Comparison of ENCODE assay signal across 10 mouse cellular contexts in the genomic region with DNA sequence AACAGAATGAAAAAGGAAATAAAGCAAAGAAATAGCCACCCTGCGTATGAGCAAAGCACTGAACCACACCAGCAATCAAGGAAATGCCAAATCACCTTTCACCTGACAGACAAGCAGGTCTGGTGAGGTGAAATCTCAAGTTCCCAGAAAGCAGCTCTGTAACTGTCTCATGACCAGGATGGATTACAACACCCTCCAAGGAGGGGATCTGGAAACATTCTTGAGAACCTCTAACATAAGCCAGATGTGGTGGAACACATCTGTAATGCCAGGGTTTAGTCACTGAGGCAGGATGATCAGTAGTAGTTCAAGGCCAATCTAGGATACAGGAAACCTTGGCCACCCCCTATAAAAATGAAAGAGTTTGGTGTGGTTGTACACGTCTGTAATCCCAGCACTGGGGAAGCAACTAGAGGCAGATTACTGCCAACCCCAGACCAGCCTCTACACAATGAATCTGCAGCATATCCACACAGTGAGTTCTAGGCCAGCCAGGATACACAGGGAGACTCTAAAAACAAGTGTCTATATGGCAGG.
"Had no signal": no experiment of that assay in that cellular context is flagged by ENCODE, and none has a peak within 500 bp of the region (broad histone marks: within the 10 kb centered on the region; RNA-seq: fewer than 3 reads in every experiment).

No protein-coding gene starts in this region.

- H3K4me3 ChIP-seq: left cerebral cortex, adult 2 months; liver, embryonic 15.5 days; midbrain, embryonic 12.5 days had no signal

- H3K27me3 ChIP-seq: liver, embryonic 15.5 days; midbrain, embryonic 12.5 days had no signal

- H3K27ac ChIP-seq: left cerebral cortex, adult 2 months; liver, embryonic 15.5 days; midbrain, embryonic 12.5 days had no signal

- H3K36me3 ChIP-seq: liver, embryonic 15.5 days; midbrain, embryonic 12.5 days had no signal

- ATAC-seq: lung, postnatal 0 days had no signal

- DNase-seq: kidney, adult 8-10 months; kidney, postnatal 25 days; lung, adult 2 months; right cerebral cortex, postnatal 14 days; thymus, postnatal 4 days had no signal

- H3K4me2 ChIP-seq: liver, embryonic 11.5 days; liver, embryonic 15.5 days; midbrain, embryonic 12.5 days had no signal

- H3K9me3 ChIP-seq: liver, embryonic 15.5 days; midbrain, embryonic 12.5 days had no signal

- H3K9ac ChIP-seq: liver, embryonic 15.5 days; midbrain, embryonic 12.5 days had no signal
